Mouse (Mus musculus): ENCODE data around the gene Nipal3. TPM values are rescaled to one million over a fixed set of nuclear protein-coding genes. Genes with fewer than 3 reads are reported as not detected.

The Nipal3 gene
- polyA plus RNA-seq, 1 experiment: 1.7 TPM

DNA sequence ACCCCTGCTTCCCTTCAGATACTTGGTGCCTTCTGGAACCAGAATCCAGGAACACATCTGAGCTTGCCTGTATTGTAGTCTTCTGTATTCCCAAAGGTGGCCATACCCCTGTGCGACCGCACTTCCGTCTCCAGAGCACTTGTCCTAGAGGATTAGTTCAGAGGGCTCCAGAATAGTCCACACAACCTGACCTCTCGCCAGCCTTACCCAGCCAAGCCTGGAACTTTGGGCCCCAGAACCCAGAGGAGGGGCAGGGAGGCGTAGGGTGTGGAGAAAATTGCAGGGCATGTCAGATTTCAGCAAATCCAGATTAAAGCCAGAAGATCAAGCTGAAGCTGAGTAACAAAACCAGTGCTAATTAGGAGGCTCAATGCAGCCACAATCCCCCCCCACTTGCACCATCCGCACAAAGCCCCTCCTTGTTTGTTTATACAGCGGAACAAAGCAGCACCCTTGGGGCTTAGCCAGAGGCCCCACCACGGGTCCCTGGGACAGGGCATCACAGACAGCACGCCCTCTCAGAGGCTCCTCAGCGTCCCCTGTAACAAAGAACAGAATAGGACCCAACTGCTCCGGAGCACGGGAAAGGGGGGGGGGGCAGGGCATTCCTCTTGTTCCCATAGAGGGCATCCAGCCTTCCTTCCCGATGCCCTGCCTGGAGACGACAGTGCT lies 31.3 kb upstream of the Nipal3 start:
- no peak overlapping the region for H3K27ac ChIP-seq (ENCODE audit: insufficient read depth, low read length)
- TF ChIP-seq POLR2A (IDR thresholded peaks at IDR 0.05; ENCODE audit: low read depth, low read length) (no peak), CTCF (IDR thresholded peaks at IDR 0.05; ENCODE audit: borderline replicate concordance, insufficient read depth, low read length) (no peak)
- no peaks in the 10 kb centered on the region for H3K4me1 ChIP-seq (ENCODE audit: control insufficient read depth, insufficient read depth, low read length)
- no peak overlapping the region for H3K4me3 ChIP-seq (ENCODE audit: insufficient read depth, low read length)

DNA sequence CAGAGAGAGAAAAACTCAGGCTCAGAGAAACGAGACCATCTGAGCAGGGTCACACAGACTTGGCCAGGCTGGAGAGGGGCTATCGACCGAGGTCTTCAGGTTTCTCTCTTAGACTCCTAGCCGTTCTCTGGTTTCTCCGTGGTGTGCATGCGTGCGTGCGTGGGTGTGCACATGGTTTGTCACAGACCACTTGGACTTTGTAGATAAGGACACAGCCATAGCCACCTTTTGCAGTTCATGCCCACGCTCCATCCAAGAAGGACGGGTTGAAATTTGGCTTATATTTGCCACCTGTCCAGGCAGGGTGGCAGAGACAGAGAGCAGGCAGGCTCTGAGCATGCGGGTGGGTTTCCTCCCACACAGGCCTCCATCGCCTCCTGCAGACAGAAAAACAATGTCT lies 30.2 kb upstream of the Nipal3 start:
- no peaks in the 10 kb centered on the region for H3K4me1 ChIP-seq (ENCODE audit: control insufficient read depth, insufficient read depth, low read length)
- no peak overlapping the region for H3K4me3 ChIP-seq (ENCODE audit: insufficient read depth, low read length)
- no peak for TF ChIP-seq CTCF (IDR thresholded peaks at IDR 0.05; ENCODE audit: borderline replicate concordance, insufficient read depth, low read length)
- no peak for TF ChIP-seq POLR2A (IDR thresholded peaks at IDR 0.05; ENCODE audit: low read depth, low read length)
- H3K27ac ChIP-seq (ENCODE audit: insufficient read depth, low read length): no peak overlapping the region

DNA sequence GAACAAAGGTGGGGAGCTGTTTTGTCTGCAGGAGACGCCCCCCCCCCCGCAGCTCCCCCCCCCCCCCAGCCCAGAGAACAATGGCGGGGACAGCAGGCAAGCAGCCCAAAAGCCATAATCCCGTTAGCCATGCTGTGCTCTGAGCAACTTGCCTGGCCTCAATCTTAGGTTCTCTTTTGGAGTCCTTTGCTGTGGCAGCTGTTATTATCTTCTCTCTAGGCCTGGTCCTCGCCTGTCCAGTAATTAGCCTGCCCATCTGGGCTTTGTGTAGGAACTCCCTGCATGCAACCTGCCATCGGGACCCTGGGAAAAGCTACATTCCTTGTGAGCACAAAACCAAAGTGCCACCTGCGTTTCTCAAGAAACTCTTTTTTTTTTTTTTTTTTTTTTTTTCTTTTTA lies 29.1 kb upstream of the Nipal3 start:
- no peak overlapping the region for H3K27ac ChIP-seq (ENCODE audit: insufficient read depth, low read length)
- no peaks in the 10 kb centered on the region for H3K4me1 ChIP-seq (ENCODE audit: control insufficient read depth, insufficient read depth, low read length)
- TF ChIP-seq POLR2A (IDR thresholded peaks at IDR 0.05; ENCODE audit: low read depth, low read length): no peak
- no peak for TF ChIP-seq CTCF (IDR thresholded peaks at IDR 0.05; ENCODE audit: borderline replicate concordance, insufficient read depth, low read length)
- no peak overlapping the region for H3K4me3 ChIP-seq (ENCODE audit: insufficient read depth, low read length)

DNA sequence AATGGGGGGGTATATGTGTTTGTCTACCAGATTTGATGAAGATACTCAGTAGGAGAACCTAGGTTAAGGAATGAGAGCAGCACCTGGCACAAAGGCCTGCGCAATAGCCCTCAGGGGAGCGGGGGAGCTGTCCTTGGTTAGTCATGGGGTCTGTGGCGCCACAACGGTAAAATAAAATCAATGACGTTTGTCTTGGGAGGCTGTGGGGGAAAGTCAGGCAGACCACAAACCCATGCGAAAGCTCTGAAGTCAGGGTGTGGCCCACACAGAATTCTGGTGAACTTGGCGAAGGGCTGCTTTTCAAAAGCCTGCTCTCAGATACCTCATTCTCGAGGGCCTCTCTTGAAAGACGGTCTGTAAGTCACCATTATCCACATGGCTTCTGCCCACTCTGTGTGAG lies 25.6 kb upstream of the Nipal3 start:
- no peak overlapping the region for H3K4me3 ChIP-seq (ENCODE audit: insufficient read depth, low read length)
- H3K27ac ChIP-seq (ENCODE audit: insufficient read depth, low read length): no peak overlapping the region
- TF ChIP-seq CTCF (IDR thresholded peaks at IDR 0.05; ENCODE audit: borderline replicate concordance, insufficient read depth, low read length) (no peak), POLR2A (IDR thresholded peaks at IDR 0.05; ENCODE audit: low read depth, low read length) (no peak)
- H3K4me1 ChIP-seq (ENCODE audit: control insufficient read depth, insufficient read depth, low read length): no peaks in the 10 kb centered on the region

- Histone ChIP-seq H3K27ac (ENCODE audit: insufficient read depth, low read length) (no peak overlapping the region), H3K4me3 (ENCODE audit: insufficient read depth, low read length) (no peak overlapping the region), H3K4me1 (ENCODE audit: control insufficient read depth, insufficient read depth, low read length) (no peaks in the 10 kb centered on the region)
- TF ChIP-seq CTCF (IDR thresholded peaks at IDR 0.05; ENCODE audit: borderline replicate concordance, insufficient read depth, low read length): no peak
- TF ChIP-seq POLR2A (IDR thresholded peaks at IDR 0.05; ENCODE audit: low read depth, low read length): no peak
Observed at GRCm38 (mm10) chr4:135518135-135518534, 23.3 kb upstream of the Nipal3 start.

GRCm38 (mm10) chr4:135516351-135517316 lies 21.8 kb upstream of the Nipal3 start:
- no peak overlapping the region for H3K27ac ChIP-seq (ENCODE audit: insufficient read depth, low read length)
- no peaks in the 10 kb centered on the region for H3K4me1 ChIP-seq (ENCODE audit: control insufficient read depth, insufficient read depth, low read length)
- H3K4me3 ChIP-seq (ENCODE audit: insufficient read depth, low read length): no peak overlapping the region
- TF ChIP-seq POLR2A (IDR thresholded peaks at IDR 0.05; ENCODE audit: low read depth, low read length) (no peak), CTCF (IDR thresholded peaks at IDR 0.05; ENCODE audit: borderline replicate concordance, insufficient read depth, low read length) (peak; percentile 71; the same call in 1 of the 2 replicates)

GRCm38 (mm10) chr4:135514925-135515324 lies 20.1 kb upstream of the Nipal3 start:
- TF ChIP-seq CTCF (IDR thresholded peaks at IDR 0.05; ENCODE audit: borderline replicate concordance, insufficient read depth, low read length) (no peak), POLR2A (IDR thresholded peaks at IDR 0.05; ENCODE audit: low read depth, low read length) (no peak)
- no peak overlapping the region for H3K27ac ChIP-seq (ENCODE audit: insufficient read depth, low read length)
- H3K4me1 ChIP-seq (ENCODE audit: control insufficient read depth, insufficient read depth, low read length): no peaks in the 10 kb centered on the region
- H3K4me3 ChIP-seq (ENCODE audit: insufficient read depth, low read length): no peak overlapping the region

DNA sequence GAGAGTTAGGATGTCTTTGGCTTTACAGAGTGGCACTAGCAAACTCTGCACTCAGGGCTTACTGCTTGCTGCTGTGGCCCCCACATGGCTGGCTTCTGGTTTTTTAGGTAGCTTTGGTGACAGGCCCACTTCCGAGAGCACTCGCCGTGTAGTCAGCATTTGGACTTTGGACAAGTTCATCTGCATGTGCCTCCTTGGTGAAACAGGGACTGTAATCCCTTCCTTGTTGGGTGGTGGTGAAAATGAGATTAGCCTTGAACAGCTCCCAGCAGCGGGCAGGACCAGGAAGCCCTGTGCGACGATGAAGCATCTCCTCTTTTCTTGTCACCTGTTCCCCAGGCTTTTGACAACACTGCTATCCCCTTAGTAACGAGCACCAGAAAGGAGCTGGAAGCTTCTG lies 19.0 kb upstream of the Nipal3 start:
- H3K27ac ChIP-seq (ENCODE audit: insufficient read depth, low read length): no peak overlapping the region

GRCm38 (mm10) chr4:135509515-135509914 lies 14.7 kb upstream of the Nipal3 start:
- Histone ChIP-seq H3K4me1 (ENCODE audit: control insufficient read depth, insufficient read depth, low read length) (no peaks in the 10 kb centered on the region), H3K4me3 (ENCODE audit: insufficient read depth, low read length) (no peak overlapping the region), H3K27ac (ENCODE audit: insufficient read depth, low read length) (no peak overlapping the region)
- no peak for TF ChIP-seq CTCF (IDR thresholded peaks at IDR 0.05; ENCODE audit: borderline replicate concordance, insufficient read depth, low read length)
- TF ChIP-seq POLR2A (IDR thresholded peaks at IDR 0.05; ENCODE audit: low read depth, low read length): no peak

More for the DNA sequence above, 19.0 kb upstream of the Nipal3 start:
- Histone ChIP-seq H3K4me3 (ENCODE audit: insufficient read depth, low read length) (no peak overlapping the region), H3K4me1 (ENCODE audit: control insufficient read depth, insufficient read depth, low read length) (no peaks in the 10 kb centered on the region)
- TF ChIP-seq POLR2A (IDR thresholded peaks at IDR 0.05; ENCODE audit: low read depth, low read length): no peak
- TF ChIP-seq CTCF (IDR thresholded peaks at IDR 0.05; ENCODE audit: borderline replicate concordance, insufficient read depth, low read length): no peak
